Mouse (Mus musculus) adrenal gland, postnatal 36 days (tissue): ENCODE data around the gene Cdk5rap2. TPM values are rescaled to one million over a fixed set of nuclear protein-coding genes. Genes with fewer than 3 reads are reported as not detected.

Source experiments
- total RNA-seq, 2 experiments: library from RNA; stranded (reverse); gene quantifications; 2 replicates each; pipeline ENCODE4 v1.2.3; 2021

Cdk5rap2 gene
- total RNA-seq, 2 experiments from 2014 or later: 16.1 to 29.9 TPM

Other genes with a start within 250 kb of the Cdk5rap2 start
- 10 to 100 TPM; 26.0 to 43.4 TPM for gene Megf9, start 124.6 kb upstream of the Cdk5rap2 start, total RNA-seq